Comparison of ENCODE assay signal across 19 mouse cellular contexts in the genomic region with DNA sequence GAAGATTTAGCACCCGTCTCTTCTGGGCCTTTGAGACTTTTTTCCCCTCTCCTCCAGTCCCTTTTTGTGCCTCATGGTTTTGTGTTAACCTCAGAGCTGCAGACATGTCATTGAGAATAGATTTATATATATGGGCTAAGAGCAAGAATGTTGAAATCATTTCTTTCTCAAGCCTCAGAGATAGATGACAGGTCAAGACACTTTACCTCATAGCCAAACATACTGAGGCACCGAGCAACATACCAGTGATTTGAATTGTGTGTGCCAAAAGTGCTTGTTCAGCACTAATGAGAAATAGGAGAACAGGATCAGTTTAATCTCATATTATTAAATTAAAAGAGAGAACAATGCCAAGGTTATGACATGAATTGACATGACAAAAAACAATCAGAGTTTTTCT.
DNase-seq lines count a peak whose midpoint lies in the region; ATAC-seq and TF ChIP-seq lines count a peak whose summit lies in the region.
"Had no signal": no experiment of that assay in that cellular context is flagged by ENCODE, and none has a peak within 500 bp of the region (broad histone marks: within the 10 kb centered on the region; RNA-seq: fewer than 3 reads in every experiment).

No protein-coding gene starts in this region.

- WGBS in kidney, postnatal 0 days = 43% methylated on average over 2 of the region's 2 CpGs
- 79% methylated on average over 2 of the region's 2 CpGs for WGBS in forebrain, embryonic 14.5 days

- no peaks in the 10 kb centered on the region for H3K9me3 ChIP-seq in kidney, postnatal 0 days (replicated peaks; ENCODE audit: low read length)
- no peaks in the 10 kb centered on the region for H3K9me3 ChIP-seq in forebrain, embryonic 14.5 days (replicated peaks; ENCODE audit: control insufficient read depth, low read length)
- H3K9me3 ChIP-seq: forebrain, embryonic 10.5 days; heart, embryonic 15.5 days; hindbrain, embryonic 10.5 days; midbrain, embryonic 10.5 days had no signal

- H3K36me3 ChIP-seq in kidney, postnatal 0 days (ENCODE audit: insufficient read depth, low read length) = no peaks in the 10 kb centered on the region
- H3K36me3 ChIP-seq in forebrain, embryonic 14.5 days (ENCODE audit: control insufficient read depth, insufficient read depth, low read length) = no peaks in the 10 kb centered on the region
- H3K36me3 ChIP-seq: forebrain, embryonic 10.5 days; heart, embryonic 15.5 days; hindbrain, embryonic 10.5 days; midbrain, embryonic 10.5 days had no signal

- H3K4me3 ChIP-seq in kidney, postnatal 0 days (replicated peaks; ENCODE audit: low read depth, low read length) = no peak overlapping the region
- no peak overlapping the region for H3K4me3 ChIP-seq in forebrain, embryonic 14.5 days (ENCODE audit: low read depth, low read length)
- H3K4me3 ChIP-seq: forebrain, embryonic 10.5 days; heart, embryonic 15.5 days; hindbrain, embryonic 10.5 days; midbrain, embryonic 10.5 days had no signal

- no peak overlapping the region for H3K27ac ChIP-seq in kidney, postnatal 0 days
- H3K27ac ChIP-seq in forebrain, embryonic 14.5 days (ENCODE audit: low read depth, low read length) = no peak overlapping the region
- H3K27ac ChIP-seq: forebrain, embryonic 10.5 days; hindbrain, embryonic 10.5 days; midbrain, embryonic 10.5 days had no signal

- no peak for ATAC-seq in kidney, postnatal 0 days (replicated peaks; ENCODE audit: low FRiP score, low read depth)
- no peak for ATAC-seq in forebrain, embryonic 14.5 days
- ATAC-seq: inflammation-experienced regulatory T-cells, adult 6 months had no signal

- H3K9ac ChIP-seq in kidney, postnatal 0 days (ENCODE audit: low read depth, low read length) = no peak overlapping the region
- H3K9ac ChIP-seq in forebrain, embryonic 14.5 days (ENCODE audit: low read length) = no peak overlapping the region
- H3K9ac ChIP-seq: heart, embryonic 15.5 days had no signal

- no peak overlapping the region for H3K4me2 ChIP-seq in kidney, postnatal 0 days (ENCODE audit: low read length)
- no peak overlapping the region for H3K4me2 ChIP-seq in forebrain, embryonic 14.5 days (ENCODE audit: low read length)
- H3K4me2 ChIP-seq: heart, embryonic 15.5 days had no signal

- H3K4me1 ChIP-seq in kidney, postnatal 0 days (replicated peaks; ENCODE audit: insufficient read depth, low read length) = 0 out of 2 replicates have a peak, but pooled peaks cover 4% of the 10 kb centered on the region
- H3K4me1 ChIP-seq in forebrain, embryonic 14.5 days (ENCODE audit: control insufficient read depth, insufficient read depth, low read length) = no peaks in the 10 kb centered on the region
- H3K4me1 ChIP-seq: forebrain, embryonic 10.5 days; heart, embryonic 15.5 days; hindbrain, embryonic 10.5 days; midbrain, embryonic 10.5 days had no signal

- no peak for TF ChIP-seq CTCF in kidney, postnatal 0 days (IDR thresholded peaks at IDR 0.05; ENCODE audit: low read depth)

- peak; percentile 10 for DNase-seq in adrenal gland, postnatal 10 days
- no peak for DNase-seq in adrenal gland, postnatal 4 days (ENCODE audit: low spot score in 2 of 2)
- DNase-seq in kidney, postnatal 0 days (ENCODE audit: low spot score) = peak; percentile 81
- DNase-seq in kidney, postnatal 25 days = no peak
- DNase-seq in NIH3T3 (ENCODE audit: low read depth) = peak; percentile 80
- peak; percentile 49 for DNase-seq in gonadal fat pad, adult 2 months (ENCODE audit: low read depth)
- DNase-seq in heart, adult 11 months = no peak
- no peak for DNase-seq in forebrain, embryonic 14.5 days (ENCODE audit: low spot score)
- DNase-seq: cerebellum, adult 9-11 months; layer of hippocampus, adult 9-11 months; liver; lung, postnatal 14 days; spleen, adult 18-20 months; thymus, postnatal 36 days had no signal

- no peaks in the 10 kb centered on the region for H3K27me3 ChIP-seq in kidney, postnatal 0 days (ENCODE audit: insufficient read depth, low read length)
- no peaks in the 10 kb centered on the region for H3K27me3 ChIP-seq in forebrain, embryonic 14.5 days (replicated peaks; ENCODE audit: control insufficient read depth, insufficient read depth, low read length)
- H3K27me3 ChIP-seq: heart, embryonic 15.5 days had no signal

Comparison
In these comparisons a context has a peak if more than half of its experiments do, and no peak if none do; other contexts are left out.
1. DNase-seq: peak in adrenal gland, postnatal 10 days (single experiment), kidney, postnatal 0 days (single experiment), NIH3T3 (single experiment) and gonadal fat pad, adult 2 months (single experiment); none in adrenal gland, postnatal 4 days (0 of 2), kidney, postnatal 25 days (0 of 2), heart, adult 11 months (single experiment) and forebrain, embryonic 14.5 days (single experiment).